Mouse (Mus musculus) activated CD4-positive, CD25-positive, alpha-beta regulatory T cell, adult 4 months (primary cell): ENCODE measurements around the gene Rps6kb2. TPM values are rescaled to one million over a fixed set of nuclear protein-coding genes. Genes with fewer than 3 reads are reported as not detected.

ENCODE experiments used
- ATAC-seq: one replicate; pipeline ENCODE4 v1.8.0; 2017
- polyA plus RNA-seq, 2 experiments: library from polyadenylated mRNA; unstranded; fragments of 100-300 nt; shearing (Covaris generic); gene quantifications; one replicate each; pipeline ENCODE4 v1.2.1; 2017

The Rps6kb2 gene
- polyA plus RNA-seq, 2 experiments from 2014 or later, result 21.9 to 25.0 TPM

DNA sequence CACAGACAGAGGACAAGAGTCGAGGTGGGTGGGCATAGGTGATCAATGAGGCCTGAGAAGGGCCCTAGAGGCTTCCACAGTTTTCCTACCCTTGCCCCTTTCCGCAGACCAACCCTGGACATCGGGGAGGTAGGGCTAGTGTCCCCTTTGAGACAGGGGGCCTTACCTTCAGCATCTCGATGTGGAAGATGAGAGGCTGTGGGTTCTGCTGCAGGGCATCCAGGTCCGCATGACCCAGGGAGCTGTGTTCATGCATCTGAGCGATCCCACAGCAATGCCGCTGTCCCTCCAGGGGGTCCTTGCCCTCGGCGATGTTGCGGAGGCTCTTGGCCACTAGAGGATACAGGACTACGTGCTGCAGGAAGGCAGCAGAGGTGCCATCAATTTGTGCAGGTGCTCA, 47.3 kb downstream of the Rps6kb2 start:
- ATAC-seq, result no peak

DNA sequence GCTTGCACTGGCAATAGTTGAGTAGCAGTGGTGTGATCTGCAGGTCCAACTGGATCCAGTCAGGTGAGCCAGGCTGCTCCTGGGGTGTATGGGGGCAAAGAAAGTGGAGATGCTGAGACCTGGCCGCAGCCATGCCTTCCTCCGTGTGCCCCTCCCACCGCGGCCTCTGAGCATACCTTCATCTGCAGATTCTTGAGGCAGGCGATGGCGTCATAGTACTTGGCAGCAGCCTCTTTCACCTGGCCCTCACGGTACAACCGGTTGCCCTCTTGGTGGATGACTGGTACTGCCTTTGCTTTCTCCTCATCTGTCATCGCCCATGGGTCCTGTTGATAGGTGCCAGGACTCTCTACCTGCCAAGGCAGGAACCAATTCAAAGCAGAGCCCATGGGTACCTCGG, 48.0 kb downstream of the Rps6kb2 start:
- no peak for ATAC-seq

- no peak for ATAC-seq
These were observed 48.6 kb downstream of the Rps6kb2 start for GRCm38 (mm10) chr19:4114551-4114950.

DNA sequence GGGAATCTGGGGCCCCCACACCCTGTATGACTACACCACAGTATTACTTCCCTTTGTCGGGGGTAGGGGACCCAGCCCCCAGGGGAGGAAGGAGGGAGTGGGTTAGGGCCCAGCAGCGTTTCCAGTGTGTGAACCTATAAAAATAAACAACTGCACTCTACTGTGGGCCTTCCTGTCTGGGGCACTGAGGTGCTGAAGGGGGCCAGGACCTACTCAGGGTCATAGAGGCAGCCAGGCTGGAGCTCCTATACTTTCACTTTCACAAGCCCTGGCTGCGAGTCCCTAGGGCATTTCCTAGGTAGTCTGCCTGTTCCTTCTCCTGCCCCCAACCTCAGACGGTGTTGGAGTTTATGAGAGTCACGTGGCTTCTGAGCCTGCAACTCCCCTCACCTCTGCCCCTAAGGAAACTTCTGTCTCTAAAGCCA, 49.3 kb downstream of the Rps6kb2 start:
- ATAC-seq, result peak; percentile 88

DNA sequence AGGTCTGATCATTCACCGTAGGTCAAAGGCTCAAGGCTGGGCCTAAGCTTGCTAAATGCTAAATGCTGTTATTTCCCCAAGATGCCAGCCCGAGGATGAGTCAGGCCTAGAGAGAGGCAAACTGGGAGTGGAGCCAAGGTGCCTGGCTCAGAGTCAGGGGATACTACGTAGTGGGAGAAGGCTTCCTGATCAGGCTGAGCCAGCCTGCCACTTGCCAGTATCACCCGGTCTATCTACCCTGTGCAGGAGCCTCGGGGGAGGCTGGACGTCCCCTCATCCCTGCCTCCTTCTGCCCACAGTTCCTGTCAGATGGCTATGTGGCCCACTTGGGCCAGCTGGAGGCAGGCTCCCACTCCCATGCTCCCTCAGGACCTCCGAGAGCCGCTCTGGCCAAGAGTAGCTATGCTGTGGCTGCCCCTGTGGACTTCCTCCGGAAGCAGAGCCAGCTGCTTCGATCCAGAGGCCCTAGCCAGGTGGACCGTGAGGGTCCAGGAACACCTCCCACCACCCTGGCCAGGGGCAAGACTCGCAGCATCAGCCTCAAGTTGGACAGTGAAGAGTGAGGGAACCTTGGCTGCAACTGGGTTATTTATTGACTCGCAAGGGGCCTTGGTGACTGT, 49.9 kb downstream of the Rps6kb2 start:
- ATAC-seq, result no peak

GRCm38 (mm10) chr19:4112063-4112960, 50.8 kb downstream of the Rps6kb2 start:
- no peak for ATAC-seq

- ATAC-seq, result no peak
These were observed 54.6 kb downstream of the Rps6kb2 start for GRCm38 (mm10) chr19:4108535-4108934.

GRCm38 (mm10) chr19:4106654-4107053, 56.5 kb downstream of the Rps6kb2 start:
- ATAC-seq, result no peak

DNA sequence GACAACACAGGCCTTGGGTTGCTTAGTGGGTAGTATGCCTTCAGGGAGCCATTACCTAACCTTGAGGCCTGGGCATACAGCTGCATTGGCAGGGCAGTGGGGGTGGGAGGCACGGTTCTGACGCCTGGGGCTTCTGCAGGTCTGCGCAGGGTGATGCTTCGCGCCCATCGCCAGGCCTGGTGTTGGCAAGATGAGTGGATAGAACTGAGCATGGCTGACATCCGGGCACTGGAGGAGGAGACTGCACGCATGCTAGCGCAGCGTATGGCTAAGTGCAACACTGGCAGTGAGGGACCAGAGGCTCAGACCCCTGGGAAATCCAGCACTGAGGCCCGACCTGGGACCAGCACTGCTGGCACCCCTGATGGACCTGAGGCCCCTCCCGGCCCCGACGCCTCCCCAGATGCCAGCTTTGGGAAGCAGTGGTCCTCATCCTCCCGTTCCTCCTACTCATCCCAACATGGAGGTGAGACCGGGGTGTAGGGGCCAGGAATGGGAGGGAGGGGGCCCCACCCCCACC, 58.4 kb downstream of the Rps6kb2 start:
- ATAC-seq, result no peak

Other genes with a start within 250 kb of the Rps6kb2 start
- under 1 TPM in 1 of 2 experiments, not detected in 1; 0.83 TPM for gene Aldh3b1, start 233.5 kb downstream of the Rps6kb2 start, polyA plus RNA-seq
- gene Unc93b1, start 228.2 kb downstream of the Rps6kb2 start, polyA plus RNA-seq, result 10 to 100 TPM; 17.1 to 21.8 TPM
- not detected for gene Aldh3b3, start 204.7 kb downstream of the Rps6kb2 start, polyA plus RNA-seq
- not detected for gene Aldh3b2, start 191.0 kb downstream of the Rps6kb2 start, polyA plus RNA-seq
- gene Acy3, start 176.8 kb downstream of the Rps6kb2 start, polyA plus RNA-seq, result 1 to 10 TPM; 1.2 to 1.6 TPM
- gene Tbx10, start 170.6 kb downstream of the Rps6kb2 start, polyA plus RNA-seq, result not detected
- 10 to 100 TPM; 17.3 to 17.8 TPM for gene Nudt8, start 162.8 kb downstream of the Rps6kb2 start, polyA plus RNA-seq
- under 1 TPM; 0.19 to 0.42 TPM for gene Gm49405, start 162.7 kb downstream of the Rps6kb2 start, polyA plus RNA-seq
- 1 to 10 TPM in 1 of 2 experiments, under 1 TPM in 1; 0.45 to 1.5 TPM for gene Doc2g, start 160.0 kb downstream of the Rps6kb2 start, polyA plus RNA-seq
- 100 to 1,000 TPM; 129 to 134 TPM for gene Ndufv1, start 150.5 kb downstream of the Rps6kb2 start, polyA plus RNA-seq
- 100 to 1,000 TPM; 481 to 485 TPM for gene Gstp1, start 125.4 kb downstream of the Rps6kb2 start, polyA plus RNA-seq
- 10 to 100 TPM; 11.1 to 23.5 TPM for gene Gstp2, start 117.3 kb downstream of the Rps6kb2 start, polyA plus RNA-seq
- 100 to 1,000 TPM; 202 to 218 TPM for gene Gstp3, start 103.8 kb downstream of the Rps6kb2 start, polyA plus RNA-seq
- not detected for gene Cabp2, start 81.8 kb downstream of the Rps6kb2 start, polyA plus RNA-seq
- gene Cdk2ap2, start 66.2 kb downstream of the Rps6kb2 start, polyA plus RNA-seq, result 100 to 1,000 TPM; 372 to 419 TPM
- 10 to 100 TPM; 89.9 to 91.4 TPM for gene Pitpnm1, start 63.4 kb downstream of the Rps6kb2 start, polyA plus RNA-seq
- gene Aip, start 37.5 kb downstream of the Rps6kb2 start, polyA plus RNA-seq, result 100 to 1,000 TPM; 171 to 215 TPM
- gene Gpr152, start 23.6 kb downstream of the Rps6kb2 start, polyA plus RNA-seq, result not detected
- 1 to 10 TPM; 1.1 to 1.4 TPM for gene Cabp4, start 19.3 kb downstream of the Rps6kb2 start, polyA plus RNA-seq
- gene Coro1b, start 14.7 kb downstream of the Rps6kb2 start, polyA plus RNA-seq, result 100 to 1,000 TPM; 212 to 255 TPM
- 1,000 to 10,000 TPM; 1,013 to 1,027 TPM for gene Ptprcap, start 9.8 kb downstream of the Rps6kb2 start, polyA plus RNA-seq
- 1 to 10 TPM; 6.1 to 7.2 TPM for gene Carns1, start 12.1 kb upstream of the Rps6kb2 start, polyA plus RNA-seq
- 100 to 1,000 TPM; 548 to 733 TPM for gene Tbc1d10c, start 27.9 kb upstream of the Rps6kb2 start, polyA plus RNA-seq
- gene Ppp1ca, start 28.7 kb upstream of the Rps6kb2 start, polyA plus RNA-seq, result 1,000 to 10,000 TPM in 1 of 2 experiments, 100 to 1,000 TPM in 1; 945 to 1,075 TPM
- gene Rad9a, start 38.3 kb upstream of the Rps6kb2 start, polyA plus RNA-seq, result 10 to 100 TPM; 37.7 to 40.3 TPM
- 10 to 100 TPM; 19.7 to 29.7 TPM for gene Clcf1, start 50.9 kb upstream of the Rps6kb2 start, polyA plus RNA-seq
- gene AC109138.7, start 51.0 kb upstream of the Rps6kb2 start, polyA plus RNA-seq, result not detected
- 100 to 1,000 TPM; 117 to 151 TPM for gene Pold4, start 68.5 kb upstream of the Rps6kb2 start, polyA plus RNA-seq
- 10 to 100 TPM in 1 of 2 experiments, 1 to 10 TPM in 1; 8.8 to 11.4 TPM for gene Ssh3, start 105.8 kb upstream of the Rps6kb2 start, polyA plus RNA-seq
- 1 to 10 TPM; 1.5 to 2.1 TPM for gene Ankrd13d, start 119.8 kb upstream of the Rps6kb2 start, polyA plus RNA-seq
- gene Grk2, start 142.9 kb upstream of the Rps6kb2 start, polyA plus RNA-seq, result 100 to 1,000 TPM in 1 of 2 experiments, 10 to 100 TPM in 1; 83.4 to 101 TPM
- gene Kdm2a, start 234.9 kb upstream of the Rps6kb2 start, polyA plus RNA-seq, result 10 to 100 TPM; 54.9 to 68.6 TPM